Mouse (Mus musculus): ENCODE data around the gene Ak8. TPM values are rescaled to one million over a fixed set of nuclear protein-coding genes. Genes with fewer than 3 reads are reported as not detected.

Gene Ak8
- polyA plus RNA-seq, 1 experiment, result not detected

- no peak for TF ChIP-seq FLI1 (IDR thresholded peaks at IDR 0.05; ENCODE audit: low read length)
- no peak for TF ChIP-seq GATA1 (IDR thresholded peaks at IDR 0.05; ENCODE audit: borderline replicate concordance, low read length)
- H3K27me3 ChIP-seq (replicated peaks), result peaks cover 72% of the 10 kb centered on the region
- peaks cover 12% of the 10 kb centered on the region for H3K4me1 ChIP-seq
- no peak overlapping the region for H3K4me3 ChIP-seq (replicated peaks)
- no peaks in the 10 kb centered on the region for H3K36me3 ChIP-seq (replicated peaks; ENCODE audit: low read length)
- no peaks in the 10 kb centered on the region for H3K9me3 ChIP-seq
Observed at GRCm38 (mm10) chr2:28723912-28724311, 23.9 kb downstream of the Ak8 start.

GRCm38 (mm10) chr2:28727786-28728404 lies 27.9 kb downstream of the Ak8 start:
- peaks cover 61% of the 10 kb centered on the region for H3K27me3 ChIP-seq (replicated peaks)
- H3K4me3 ChIP-seq (replicated peaks), result no peak overlapping the region
- peaks cover 3% of the 10 kb centered on the region; the same call in 1 of the 2 replicates for H3K4me1 ChIP-seq
- TF ChIP-seq FLI1 (IDR thresholded peaks at IDR 0.05; ENCODE audit: low read length) (no peak), GATA1 (IDR thresholded peaks at IDR 0.05; ENCODE audit: borderline replicate concordance, low read length) (no peak)
- no peaks in the 10 kb centered on the region for H3K36me3 ChIP-seq (replicated peaks; ENCODE audit: low read length)
- H3K9me3 ChIP-seq, result no peaks in the 10 kb centered on the region

- Histone ChIP-seq H3K9me3 (no peaks in the 10 kb centered on the region), H3K27me3 (replicated peaks) (peaks cover 71% of the 10 kb centered on the region), H3K4me3 (replicated peaks) (no peak overlapping the region), H3K4me1 (no peaks in the 10 kb centered on the region), H3K36me3 (replicated peaks; ENCODE audit: low read length) (no peaks in the 10 kb centered on the region)
- TF ChIP-seq GATA1 (IDR thresholded peaks at IDR 0.05; ENCODE audit: borderline replicate concordance, low read length) (no peak), FLI1 (IDR thresholded peaks at IDR 0.05; ENCODE audit: low read length) (no peak)
Observed at GRCm38 (mm10) chr2:28730676-28731075, 30.7 kb downstream of the Ak8 start.

GRCm38 (mm10) chr2:28737112-28737511 lies 37.1 kb downstream of the Ak8 start:
- Histone ChIP-seq H3K4me3 (replicated peaks) (no peak overlapping the region), H3K4me1 (no peaks in the 10 kb centered on the region), H3K36me3 (replicated peaks; ENCODE audit: low read length) (no peaks in the 10 kb centered on the region), H3K27me3 (replicated peaks) (peaks cover 81% of the 10 kb centered on the region), H3K9me3 (no peaks in the 10 kb centered on the region)
- TF ChIP-seq FLI1 (IDR thresholded peaks at IDR 0.05; ENCODE audit: low read length) (no peak), GATA1 (IDR thresholded peaks at IDR 0.05; ENCODE audit: borderline replicate concordance, low read length) (no peak)

GRCm38 (mm10) chr2:28740159-28740558 lies 40.2 kb downstream of the Ak8 start:
- TF ChIP-seq GATA1 (IDR thresholded peaks at IDR 0.05; ENCODE audit: borderline replicate concordance, low read length) (no peak), FLI1 (IDR thresholded peaks at IDR 0.05; ENCODE audit: low read length) (no peak)
- H3K9me3 ChIP-seq, result no peaks in the 10 kb centered on the region
- no peaks in the 10 kb centered on the region for H3K4me1 ChIP-seq
- peaks cover 80% of the 10 kb centered on the region for H3K27me3 ChIP-seq (replicated peaks)
- no peaks in the 10 kb centered on the region for H3K36me3 ChIP-seq (replicated peaks; ENCODE audit: low read length)
- H3K4me3 ChIP-seq (replicated peaks), result no peak overlapping the region

GRCm38 (mm10) chr2:28742701-28743100 lies 42.7 kb downstream of the Ak8 start:
- H3K4me3 ChIP-seq (replicated peaks), result no peak overlapping the region
- H3K9me3 ChIP-seq, result 0 out of 2 replicates have a peak, but pooled peaks cover 5% of the 10 kb centered on the region
- H3K4me1 ChIP-seq, result no peaks in the 10 kb centered on the region
- peaks cover 90% of the 10 kb centered on the region for H3K27me3 ChIP-seq (replicated peaks)
- H3K36me3 ChIP-seq (replicated peaks; ENCODE audit: low read length), result no peaks in the 10 kb centered on the region
- TF ChIP-seq GATA1 (IDR thresholded peaks at IDR 0.05; ENCODE audit: borderline replicate concordance, low read length) (no peak), FLI1 (IDR thresholded peaks at IDR 0.05; ENCODE audit: low read length) (no peak)

- Histone ChIP-seq H3K4me1 (peaks cover 8% of the 10 kb centered on the region), H3K27me3 (replicated peaks) (peaks cover 87% of the 10 kb centered on the region), H3K4me3 (replicated peaks) (no peak overlapping the region), H3K9me3 (0 out of 2 replicates have a peak, but pooled peaks cover 5% of the 10 kb centered on the region), H3K36me3 (replicated peaks; ENCODE audit: low read length) (no peaks in the 10 kb centered on the region)
- TF ChIP-seq GATA1 (IDR thresholded peaks at IDR 0.05; ENCODE audit: borderline replicate concordance, low read length) (no peak), FLI1 (IDR thresholded peaks at IDR 0.05; ENCODE audit: low read length) (no peak)
Observed at GRCm38 (mm10) chr2:28746682-28747332, 46.8 kb downstream of the Ak8 start.

- Histone ChIP-seq H3K4me1 (peaks cover 12% of the 10 kb centered on the region), H3K36me3 (replicated peaks; ENCODE audit: low read length) (no peaks in the 10 kb centered on the region), H3K4me3 (replicated peaks) (no peak overlapping the region), H3K27me3 (replicated peaks) (peaks cover 87% of the 10 kb centered on the region), H3K9me3 (0 out of 2 replicates have a peak, but pooled peaks cover 5% of the 10 kb centered on the region)
- TF ChIP-seq FLI1 (IDR thresholded peaks at IDR 0.05; ENCODE audit: low read length) (no peak), GATA1 (IDR thresholded peaks at IDR 0.05; ENCODE audit: borderline replicate concordance, low read length) (no peak)
Observed at GRCm38 (mm10) chr2:28747705-28748104, 47.7 kb downstream of the Ak8 start.

- H3K4me1 ChIP-seq, result peaks cover 21% of the 10 kb centered on the region
- no peaks in the 10 kb centered on the region for H3K36me3 ChIP-seq (replicated peaks; ENCODE audit: low read length)
- 0 out of 2 replicates have a peak, but pooled peaks cover 5% of the 10 kb centered on the region for H3K9me3 ChIP-seq
- TF ChIP-seq FLI1 (IDR thresholded peaks at IDR 0.05; ENCODE audit: low read length) (no peak), GATA1 (IDR thresholded peaks at IDR 0.05; ENCODE audit: borderline replicate concordance, low read length) (no peak)
- H3K27me3 ChIP-seq (replicated peaks), result peaks cover 80% of the 10 kb centered on the region
- H3K4me3 ChIP-seq (replicated peaks), result peak overlapping the region; percentile 73
Observed at GRCm38 (mm10) chr2:28751186-28751585, 51.2 kb downstream of the Ak8 start.

GRCm38 (mm10) chr2:28751658-28752057 lies 51.7 kb downstream of the Ak8 start:
- Histone ChIP-seq H3K27me3 (replicated peaks) (peaks cover 77% of the 10 kb centered on the region), H3K36me3 (replicated peaks; ENCODE audit: low read length) (no peaks in the 10 kb centered on the region), H3K9me3 (0 out of 2 replicates have a peak, but pooled peaks cover 5% of the 10 kb centered on the region), H3K4me1 (peaks cover 26% of the 10 kb centered on the region), H3K4me3 (replicated peaks) (peak overlapping the region; percentile 73)
- no peak for TF ChIP-seq FLI1 (IDR thresholded peaks at IDR 0.05; ENCODE audit: low read length)
- no peak for TF ChIP-seq GATA1 (IDR thresholded peaks at IDR 0.05; ENCODE audit: borderline replicate concordance, low read length)

All from megakaryocyte, embryonic 14.5 days (primary cell).